Mouse (Mus musculus) midbrain, embryonic 14.5 days (tissue): Measurements from ENCODE around the gene Olfr58. TPM values are rescaled to one million over a fixed set of nuclear protein-coding genes. Genes with fewer than 3 reads are reported as not detected.
"Not testable (repeated sequence)": the region's sequence is repeated elsewhere in the genome, so short reads cannot be mapped to it uniquely, and the experiment has no call there.

ENCODE experiments used
- ATAC-seq: fragments of 200-750 bp; cut with Nextera tagmentation; 2 replicates; pipeline ENCODE4 v1.8.0; 2017; ENCODE audit warnings: moderate number of reproducible peaks, moderate library complexity; ENCODE audit not compliant: low FRiP score, low TSS enrichment
- DNase-seq: peaks from one replicate; pipeline ENCODE4 v3.0.0-alpha.2; 2015
- H3K27ac ChIP-seq: fragments of 300-500 bp; sonication (generic); replicated peaks from 2 replicates; pipeline ENCODE4 v1.5.1; 2014; ENCODE audit warnings: mild to moderate bottlenecking, low read depth, low read length, moderate library complexity
- H3K27me3 ChIP-seq: fragments of 300-500 bp; sonication (generic); 2 replicates; pipeline ENCODE4 v1.6.1; 2014; ENCODE audit warnings: low read length, control low read depth, mixed read lengths; ENCODE audit not compliant: control insufficient read depth, insufficient read depth
- H3K36me3 ChIP-seq: fragments of 300-500 bp; sonication (generic); 2 replicates; pipeline ENCODE4 v1.6.1; 2014; ENCODE audit warnings: low read length, control low read depth; ENCODE audit not compliant: control insufficient read depth, insufficient read depth
- H3K4me1 ChIP-seq: fragments of 300-500 bp; sonication (generic); 2 replicates; pipeline ENCODE4 v1.6.1; 2014; ENCODE audit warnings: mild to moderate bottlenecking, antibody characterized with exemption, low read length, control low read depth; ENCODE audit not compliant: control insufficient read depth, insufficient read depth
- H3K4me2 ChIP-seq: fragments of 300-500 bp; sonication (generic); 2 replicates; pipeline ENCODE4 v1.6.1; 2014; ENCODE audit warnings: mild to moderate bottlenecking, low read length, moderate library complexity
- H3K4me3 ChIP-seq: fragments of 300-500 bp; sonication (generic); replicated peaks from 2 replicates; pipeline ENCODE4 v1.5.1; 2014; ENCODE audit warnings: low read depth, low read length
- H3K9ac ChIP-seq: fragments of 300-500 bp; sonication (generic); replicated peaks from 2 replicates; pipeline ENCODE4 v1.6.1; 2014; ENCODE audit warnings: mild to moderate bottlenecking, low read length, moderate library complexity
- H3K9me3 ChIP-seq: fragments of 300-500 bp; sonication (generic); 2 replicates; pipeline ENCODE4 v1.6.1; 2016; ENCODE audit warnings: low read length, control low read depth, mixed read lengths; ENCODE audit not compliant: control insufficient read depth
- WGBS: fragments of 180-500 bp; shearing (Covaris S2); extraction: QIAGEN DNeasy Blood & Tissue Kit; methylation state at CpG from one replicate; pipeline ENCODE4 v1.1.7; 2014; 5-methylcytosine and 5-hydroxymethylcytosine counted together
- polyA plus RNA-seq: library from polyadenylated mRNA; unstranded; fragments of >200 nt; fragmentation: Nextera tagmentation; extraction: Ambion mirVana; gene quantifications from 2 replicates; pipeline ENCODE4 v1.2.1, GENCODE M21; 2014

Gene Olfr58
- not detected in 2 replicates for polyA plus RNA-seq

GRCm38 (mm10) chr9:19779983-19780382, at the start of gene Olfr58:
Gene Olfr58 (plus strand): TSS chr9:19780283.
- ATAC-seq, result no peak

GRCm38 (mm10) chr9:19769136-19769535, 10.9 kb upstream of the Olfr58 start:
- no peak for ATAC-seq
- no peaks in the 10 kb centered on the region for H3K4me1 ChIP-seq
- no peak overlapping the region for H3K4me2 ChIP-seq
- no peak overlapping the region for H3K27ac ChIP-seq
- no peak for DNase-seq
- H3K9ac ChIP-seq, result no peak overlapping the region
- no peak overlapping the region for H3K4me3 ChIP-seq
- H3K36me3 ChIP-seq, result no peaks in the 10 kb centered on the region
- peaks cover 42% of the 10 kb centered on the region for H3K9me3 ChIP-seq
- H3K27me3 ChIP-seq, result no peaks in the 10 kb centered on the region
- WGBS, result 89% methylated on average over 14 of the region's 14 CpGs

More at GRCm38 (mm10) chr9:19779983-19780382, at the start of gene Olfr58:
- no peak within 1 kb of the TSS for H3K4me3 ChIP-seq
- H3K27me3 ChIP-seq, result no peaks in the 10 kb centered on the region
- no peak for DNase-seq
- 0 out of 2 replicates have a peak, but pooled peaks cover under 1% of the 10 kb centered on the region for H3K9me3 ChIP-seq
- H3K36me3 ChIP-seq, result no peaks in the 10 kb centered on the region
- H3K4me2 ChIP-seq, result no peak within 1 kb of the TSS
- H3K27ac ChIP-seq, result no peak within 1 kb of the TSS
- no peak within 1 kb of the TSS for H3K9ac ChIP-seq
- H3K4me1 ChIP-seq, result no peaks in the 10 kb centered on the region

- 93% methylated on average over 14 of the region's 14 CpGs for WGBS
Measured at GRCm38 (mm10) chr9:19769701-19770100, 10.4 kb upstream of the Olfr58 start.

GRCm38 (mm10) chr9:19803000-19803399, 22.9 kb downstream of the Olfr58 start:
- no peak overlapping the region for H3K27ac ChIP-seq
- H3K36me3 ChIP-seq, result no peaks in the 10 kb centered on the region
- no peak overlapping the region for H3K4me2 ChIP-seq
- DNase-seq (no peak), ATAC-seq (no peak)
- no peak overlapping the region for H3K4me3 ChIP-seq
- H3K9me3 ChIP-seq, result peaks cover 7% of the 10 kb centered on the region
- 79% methylated on average over 1 of the region's 1 CpGs for WGBS
- H3K9ac ChIP-seq, result no peak overlapping the region
- no peaks in the 10 kb centered on the region for H3K4me1 ChIP-seq
- H3K27me3 ChIP-seq, result no peaks in the 10 kb centered on the region

More at GRCm38 (mm10) chr9:19769701-19770100, 10.4 kb upstream of the Olfr58 start:
- Histone ChIP-seq H3K9me3 (peaks cover 40% of the 10 kb centered on the region), H3K9ac (no peak overlapping the region), H3K4me1 (no peaks in the 10 kb centered on the region), H3K36me3 (no peaks in the 10 kb centered on the region), H3K27me3 (no peaks in the 10 kb centered on the region), H3K4me3 (no peak overlapping the region), H3K4me2 (no peak overlapping the region), H3K27ac (no peak overlapping the region)
- DNase-seq (no peak), ATAC-seq (no peak)

- not testable (repeated sequence) for H3K9me3 ChIP-seq, H3K4me2 ChIP-seq, ATAC-seq, H3K9ac ChIP-seq, H3K4me3 ChIP-seq, H3K36me3 ChIP-seq, H3K27me3 ChIP-seq, DNase-seq, H3K27ac ChIP-seq, H3K4me1 ChIP-seq
- 69% methylated on average over 1 of the region's 1 CpGs for WGBS
Measured at GRCm38 (mm10) chr9:19804606-19805005, 24.5 kb downstream of the Olfr58 start, which contains the start of gene Olfr859. Gene Olfr859 (plus strand): TSS chr9:19804906.

Other genes with a start within 250 kb of the Olfr58 start
- gene Olfr853, start 239.2 kb upstream of the Olfr58 start, polyA plus RNA-seq, result not detected in 2 replicates
- gene Olfr854, start 212.9 kb upstream of the Olfr58 start, polyA plus RNA-seq, result not detected in 2 replicates
- not detected in 2 replicates for gene Olfr855, start 197.7 kb upstream of the Olfr58 start, polyA plus RNA-seq
- gene Zfp317, start 158.2 kb upstream of the Olfr58 start, polyA plus RNA-seq, result 29.4 and 46.5 TPM in 2 replicates
- gene Olfr857, start 70.8 kb upstream of the Olfr58 start, polyA plus RNA-seq, result not detected in 2 replicates
- gene Olfr859, start 24.6 kb downstream of the Olfr58 start, polyA plus RNA-seq, result not detected in 2 replicates
- not detected in 2 replicates for gene Olfr860, start 69.5 kb downstream of the Olfr58 start, polyA plus RNA-seq
- not detected in 2 replicates for gene Olfr862, start 107.7 kb downstream of the Olfr58 start, polyA plus RNA-seq
- 0.24 and 0.25 TPM in 2 replicates for gene Olfr77, start 136.6 kb downstream of the Olfr58 start, polyA plus RNA-seq
- gene Olfr866, start 247.8 kb downstream of the Olfr58 start, polyA plus RNA-seq, result not detected in 2 replicates